Mouse (Mus musculus): ENCODE data around the gene Slc15a5.

Slc15a5 gene

DNA sequence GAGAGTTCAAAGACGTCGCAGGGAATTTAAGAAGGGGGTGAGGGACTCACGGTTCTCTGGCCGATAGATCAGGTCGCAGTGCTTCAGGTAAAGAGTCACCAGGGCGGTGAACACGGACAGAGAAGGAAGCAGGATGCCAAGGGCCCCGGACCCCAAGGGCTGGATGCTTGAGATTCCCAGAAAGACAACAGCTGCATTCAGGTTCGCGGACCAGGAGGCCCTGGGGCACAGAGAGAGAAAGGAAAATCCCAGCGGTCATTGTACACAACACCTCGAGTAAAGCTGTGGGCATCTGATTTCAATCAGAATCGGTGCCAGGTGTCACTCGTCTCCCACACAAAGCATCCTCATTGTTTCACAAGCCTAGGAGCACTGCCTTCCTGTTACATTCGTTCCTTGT lies 24.1 kb downstream of the Slc15a5 start:
- DNase-seq (ENCODE audit: low read depth, low spot score), result no peak

DNA sequence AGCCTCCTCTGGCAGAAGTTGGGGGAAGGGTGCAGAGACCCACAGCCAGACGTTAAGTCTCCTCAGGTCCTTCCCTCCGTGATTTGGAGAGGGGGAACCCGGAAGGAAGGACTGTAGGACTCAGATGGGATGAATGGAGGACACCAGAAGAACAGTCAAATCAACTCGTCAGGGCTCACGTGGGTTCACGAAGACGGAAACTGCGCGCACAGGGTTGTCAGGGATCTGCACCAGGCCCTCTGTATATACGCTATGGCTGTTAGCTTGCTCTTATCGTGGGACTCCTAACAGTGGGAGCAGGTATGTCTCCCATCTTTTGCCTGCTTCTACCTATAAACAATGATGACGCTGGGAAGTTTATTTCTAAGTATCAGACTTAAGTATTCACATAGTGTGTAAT lies 24.8 kb downstream of the Slc15a5 start:
- DNase-seq (ENCODE audit: low read depth, low spot score), result no peak

DNA sequence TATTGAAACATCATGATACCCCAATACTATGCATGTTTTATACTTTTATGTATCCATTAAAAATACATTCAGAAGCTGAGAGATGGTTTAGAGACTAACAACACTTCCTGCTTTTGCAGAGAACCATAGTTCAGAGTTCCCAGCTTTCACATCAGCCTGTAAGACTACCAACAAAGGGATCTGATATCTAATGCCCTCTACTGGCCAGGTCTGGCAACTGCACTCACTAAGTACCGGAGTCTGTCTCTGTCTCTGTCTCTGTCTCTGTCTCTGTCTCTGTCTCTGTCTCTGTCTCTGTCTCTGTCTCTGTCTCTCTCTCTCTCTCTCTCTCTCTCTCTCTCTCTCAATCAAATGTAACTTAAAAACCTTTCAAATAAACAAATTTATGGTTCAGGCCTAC lies 25.6 kb downstream of the Slc15a5 start:
- DNase-seq (ENCODE audit: low read depth, low spot score), result no peak

DNA sequence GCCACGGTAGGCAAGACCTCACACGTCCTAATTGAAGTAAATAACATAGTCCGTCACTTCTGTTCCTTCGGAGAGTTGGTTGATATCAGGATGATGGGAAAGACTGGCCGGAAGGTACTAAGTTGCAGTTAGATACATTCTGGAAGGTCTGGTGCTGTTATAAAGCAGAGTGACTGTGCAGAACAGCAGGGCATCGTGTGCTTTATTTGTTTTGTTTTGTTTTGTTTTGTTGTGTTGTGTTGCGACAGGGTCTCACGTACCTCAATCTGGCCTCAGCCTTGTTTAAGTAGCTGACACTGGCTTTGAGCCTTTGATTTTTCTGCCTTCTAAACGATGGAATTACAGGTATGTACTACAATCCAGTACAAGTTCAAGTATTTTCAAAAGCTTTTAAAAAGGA lies 26.0 kb downstream of the Slc15a5 start:
- no peak for DNase-seq (ENCODE audit: low read depth, low spot score)

DNA sequence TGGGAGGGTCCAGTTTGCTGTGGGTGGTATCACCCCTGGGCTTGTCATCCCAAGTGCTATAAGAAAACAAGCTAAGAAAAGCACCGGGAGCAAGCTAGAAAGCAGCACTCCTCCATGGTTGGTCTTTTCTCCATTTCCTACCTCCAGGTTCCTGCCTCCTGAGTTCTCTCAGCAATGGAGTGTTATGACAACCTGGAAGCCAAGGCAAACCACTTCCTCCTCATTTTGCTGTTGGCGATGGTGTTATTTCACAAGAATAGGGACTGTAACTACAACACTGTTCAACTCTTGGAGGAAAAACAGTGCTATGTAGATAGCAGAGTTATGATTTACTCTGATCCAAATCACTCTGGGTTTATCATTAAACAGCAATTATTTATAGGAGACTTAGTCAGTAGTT lies 34.4 kb downstream of the Slc15a5 start:
- no peak for DNase-seq (ENCODE audit: low read depth, low spot score)

DNA sequence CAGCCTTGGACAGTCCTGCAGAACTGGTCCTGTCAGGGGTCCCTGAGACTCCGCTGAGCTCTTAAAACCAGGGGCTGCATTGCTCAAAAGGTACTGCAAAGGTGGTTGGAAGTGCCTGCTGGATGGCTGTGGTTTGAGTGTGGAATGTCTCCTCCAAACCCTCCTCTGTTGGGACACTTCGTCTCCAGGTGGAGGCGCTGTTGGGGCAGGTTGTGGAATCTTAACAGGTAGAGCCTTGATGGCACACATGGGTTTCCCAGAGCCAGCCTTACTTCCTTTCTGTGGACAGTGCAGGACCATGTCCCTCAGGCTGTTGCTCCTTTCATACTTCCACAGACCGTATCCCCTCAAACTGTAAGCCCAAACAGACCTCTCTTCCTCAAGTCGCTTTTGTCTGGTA lies 36.8 kb downstream of the Slc15a5 start:
- DNase-seq (ENCODE audit: low read depth, low spot score), result no peak

DNA sequence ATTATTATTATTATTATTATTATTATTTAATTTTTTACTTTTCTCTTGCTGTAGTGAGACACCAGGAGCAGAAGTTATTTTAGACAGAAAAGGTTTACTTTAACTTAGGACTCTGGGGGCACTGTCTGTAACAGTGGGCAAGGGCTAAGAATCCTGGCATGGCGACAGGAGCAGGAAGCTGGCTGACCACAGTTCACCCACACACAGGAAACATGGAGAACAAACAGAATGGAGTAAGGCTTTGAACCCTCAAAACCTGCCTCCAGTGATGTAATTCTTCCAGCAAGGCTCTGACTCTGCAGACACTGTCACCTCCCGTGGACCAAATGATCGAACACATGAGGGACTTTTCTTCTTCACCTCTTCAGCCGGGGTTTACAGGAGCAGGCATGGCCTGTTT lies 37.9 kb downstream of the Slc15a5 start:
- DNase-seq (ENCODE audit: low read depth, low spot score), result no peak

DNA sequence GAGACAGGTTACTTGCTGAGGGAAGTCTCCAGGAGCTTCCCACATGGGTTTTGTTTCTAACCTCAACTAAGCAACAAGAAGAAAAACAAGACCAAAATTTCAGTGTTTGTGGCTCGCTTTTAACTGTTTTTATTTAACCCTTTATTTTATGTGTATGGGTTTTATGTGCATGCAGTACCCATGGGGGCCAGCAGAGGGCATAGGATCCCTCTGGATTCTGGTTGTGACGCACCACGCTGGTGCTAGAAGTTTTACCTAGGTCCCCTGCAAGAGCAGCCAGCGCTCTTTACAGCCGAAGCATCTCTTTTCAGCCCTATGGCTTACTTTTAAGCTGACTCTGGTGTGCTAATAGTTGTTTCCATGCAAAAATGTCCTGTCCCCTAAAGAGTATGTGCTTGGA lies 42.1 kb downstream of the Slc15a5 start:
- DNase-seq (ENCODE audit: low read depth, low spot score), result no peak

DNA sequence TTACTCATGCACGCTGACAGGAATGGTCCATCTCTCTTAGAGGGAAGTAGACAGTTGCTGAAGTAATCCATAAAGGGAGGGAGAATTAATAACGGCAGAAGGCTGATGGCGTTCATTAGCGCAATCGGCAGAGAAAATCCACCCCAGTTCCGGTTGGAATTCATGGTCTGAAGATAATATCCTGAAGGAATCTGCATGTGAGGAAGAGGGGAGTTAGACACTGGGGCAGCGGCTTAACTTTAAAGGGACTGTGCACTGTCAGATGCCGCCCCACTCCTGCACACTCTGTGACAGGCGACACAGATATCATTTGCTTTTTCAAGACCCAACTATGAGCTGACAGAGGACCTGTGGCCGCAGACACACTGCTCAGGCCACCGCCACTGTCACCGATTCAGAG lies 42.8 kb downstream of the Slc15a5 start:
- DNase-seq (ENCODE audit: low read depth, low spot score), result no peak

DNA sequence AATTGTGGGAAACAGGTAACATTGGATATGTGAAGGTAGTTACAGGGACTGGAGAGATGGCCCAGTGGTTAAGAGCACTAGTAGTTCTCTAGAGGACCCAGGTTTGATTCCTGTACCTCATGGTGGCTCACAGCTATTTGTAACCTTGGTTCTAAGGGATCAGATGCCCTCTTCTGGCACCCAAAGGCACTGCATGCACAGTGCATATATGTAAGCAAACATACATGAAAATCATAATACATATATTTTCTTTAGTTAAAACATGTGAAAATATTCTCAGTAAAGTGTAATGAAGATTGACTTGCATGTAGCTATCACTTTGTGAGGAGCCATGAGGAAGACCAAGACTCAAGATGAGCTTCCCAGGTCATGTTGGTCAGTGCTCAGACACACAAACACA lies 62.8 kb downstream of the Slc15a5 start:
- no peak for DNase-seq (ENCODE audit: low read depth, low spot score)

DNA sequence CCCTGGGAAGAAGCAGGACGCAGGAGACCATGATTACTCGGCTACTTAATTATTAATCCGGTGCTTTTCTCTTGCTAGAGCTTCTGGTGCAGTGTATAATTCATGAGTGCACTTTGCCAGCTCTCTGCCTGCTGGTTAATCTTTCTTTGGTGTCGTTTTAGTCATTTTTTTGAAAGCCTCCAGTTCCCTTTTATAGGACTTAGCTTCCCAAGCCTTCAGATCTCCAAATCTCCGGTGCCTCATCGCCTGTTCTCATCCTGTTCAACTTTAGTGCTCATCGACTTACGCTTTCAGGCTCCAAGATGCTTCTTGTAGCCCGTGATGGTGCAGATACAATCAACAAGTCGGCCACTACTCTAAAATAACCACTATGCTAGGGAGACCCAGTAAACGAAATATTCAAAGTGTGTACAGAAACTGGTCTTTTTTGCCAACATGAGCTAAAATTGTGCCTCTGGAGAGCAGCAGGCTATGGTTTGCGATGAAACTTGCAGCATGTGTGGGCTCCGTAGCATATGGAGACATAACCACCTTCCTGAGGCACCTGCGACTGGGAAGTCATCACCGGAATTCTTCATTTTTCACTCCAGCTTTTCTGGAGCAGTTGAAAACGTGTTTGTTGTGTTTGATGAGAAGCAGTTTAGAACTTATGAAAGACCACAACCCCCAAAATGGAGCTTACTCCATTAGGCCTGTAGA lies 64.6 kb downstream of the Slc15a5 start:
- DNase-seq (ENCODE audit: low read depth, low spot score), result no peak

DNA sequence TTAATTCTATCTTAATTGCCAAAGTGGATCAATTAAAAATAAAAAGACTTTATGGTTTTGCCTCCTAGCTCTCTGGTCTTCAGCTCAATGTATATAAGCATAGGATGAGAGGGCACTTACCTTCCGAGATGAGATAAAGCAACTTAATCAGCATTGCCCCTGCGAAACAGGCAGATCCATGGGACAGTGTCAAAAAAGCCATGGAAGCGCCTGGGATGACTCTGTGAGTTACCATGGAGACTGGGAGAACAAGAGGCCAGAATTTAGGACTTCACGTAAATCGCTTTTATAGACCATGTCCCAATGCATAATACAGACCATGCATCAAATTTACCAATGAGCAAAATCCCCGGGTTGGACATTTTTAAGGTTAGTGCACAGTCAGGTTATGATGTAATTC lies 67.8 kb downstream of the Slc15a5 start:
- DNase-seq (ENCODE audit: low read depth, low spot score), result no peak

DNA sequence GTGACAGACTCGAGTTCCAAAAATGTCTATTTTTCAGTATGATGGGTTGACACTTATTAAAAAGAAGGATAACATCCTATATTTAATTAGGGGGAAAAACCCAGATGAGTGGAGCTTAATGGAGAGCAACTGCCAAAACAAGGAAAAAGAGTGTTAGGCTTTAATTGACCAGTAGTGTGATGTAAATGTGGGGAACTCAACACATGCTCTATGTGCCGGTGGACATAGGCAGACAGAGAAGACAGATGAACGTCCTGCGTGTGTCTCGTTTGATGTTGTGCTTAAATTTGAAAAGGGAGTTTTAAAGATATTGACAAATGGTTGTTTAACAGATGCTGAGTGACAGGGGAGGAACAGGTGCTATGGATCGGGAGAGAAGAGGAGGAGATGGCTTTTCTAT lies 72.0 kb downstream of the Slc15a5 start:
- DNase-seq (ENCODE audit: low read depth, low spot score), result no peak

DNA sequence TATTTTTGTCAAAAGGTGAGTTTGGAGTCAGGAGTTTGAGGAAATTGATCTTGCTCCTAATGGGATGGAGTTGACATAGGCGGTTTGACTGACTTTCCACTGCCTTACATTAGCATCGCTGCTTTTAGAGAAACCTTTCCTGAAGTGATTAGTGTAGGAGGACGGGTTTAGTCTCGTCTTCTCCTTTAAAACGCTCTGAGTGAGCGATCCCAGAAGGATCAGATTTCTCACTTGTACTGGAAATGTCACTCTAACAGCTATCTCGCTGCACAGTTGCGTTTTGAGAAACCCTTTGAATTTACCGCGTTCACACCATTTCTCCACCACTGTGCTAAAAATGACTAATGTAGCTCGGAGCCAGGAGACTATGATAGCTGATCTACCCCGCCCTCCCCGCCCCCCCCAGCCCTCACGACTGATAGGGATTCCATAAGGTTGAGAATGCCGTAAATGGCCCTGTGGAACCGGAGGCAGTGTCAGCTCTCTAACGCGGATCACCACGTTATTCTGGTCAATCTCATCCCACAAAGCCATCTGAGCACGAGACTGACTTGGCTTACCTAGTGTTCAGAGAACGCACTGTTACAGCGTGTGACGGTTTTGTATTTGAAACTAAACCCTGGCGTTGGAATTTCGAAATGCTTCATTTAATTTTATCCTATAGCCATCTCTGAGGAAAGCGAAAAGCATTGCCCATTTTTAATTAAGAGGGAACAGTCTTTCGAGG lies 73.0 kb downstream of the Slc15a5 start:
- DNase-seq (ENCODE audit: low read depth, low spot score), result no peak

DNA sequence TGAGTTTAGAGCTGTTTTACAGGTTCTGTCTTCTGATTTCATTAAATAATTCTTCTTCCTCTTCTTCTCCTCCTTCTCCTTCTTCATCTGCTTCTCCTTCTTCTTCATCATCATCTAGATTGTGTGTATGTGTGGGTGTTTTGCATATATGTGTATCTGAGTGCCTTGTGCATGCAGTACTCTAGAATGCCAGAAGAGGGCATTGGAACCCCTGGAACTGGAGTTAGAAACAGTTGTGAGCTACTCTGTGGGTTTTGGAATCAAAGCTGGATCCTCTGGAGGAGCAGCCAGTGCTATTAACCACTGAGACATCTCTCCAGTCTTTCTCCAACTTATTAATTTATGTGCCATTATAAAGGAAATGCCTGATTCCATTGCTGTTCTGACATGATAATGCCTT lies 89.9 kb downstream of the Slc15a5 start:
- DNase-seq (ENCODE audit: low read depth, low spot score), result no peak

DNA sequence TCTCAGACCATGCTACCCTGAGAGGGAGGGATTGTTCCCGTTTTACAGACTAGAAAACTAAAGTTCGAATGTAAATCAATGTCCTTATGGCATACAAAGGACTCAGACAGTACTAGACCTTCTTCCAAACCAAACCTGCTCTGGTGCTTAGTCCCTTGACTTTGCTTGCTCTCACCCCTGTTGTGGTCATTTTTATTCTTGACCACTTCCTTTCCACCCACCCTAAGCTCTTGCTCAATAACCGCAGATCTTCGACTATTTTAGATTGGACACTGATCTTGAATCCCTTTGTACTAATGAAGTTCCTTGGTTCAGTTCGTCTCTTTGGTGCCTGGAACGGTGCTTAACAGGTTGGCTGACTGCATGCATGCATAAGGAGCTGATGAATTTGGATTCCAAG lies 94.5 kb downstream of the Slc15a5 start:
- no peak for DNase-seq (ENCODE audit: low read depth, low spot score)

DNA sequence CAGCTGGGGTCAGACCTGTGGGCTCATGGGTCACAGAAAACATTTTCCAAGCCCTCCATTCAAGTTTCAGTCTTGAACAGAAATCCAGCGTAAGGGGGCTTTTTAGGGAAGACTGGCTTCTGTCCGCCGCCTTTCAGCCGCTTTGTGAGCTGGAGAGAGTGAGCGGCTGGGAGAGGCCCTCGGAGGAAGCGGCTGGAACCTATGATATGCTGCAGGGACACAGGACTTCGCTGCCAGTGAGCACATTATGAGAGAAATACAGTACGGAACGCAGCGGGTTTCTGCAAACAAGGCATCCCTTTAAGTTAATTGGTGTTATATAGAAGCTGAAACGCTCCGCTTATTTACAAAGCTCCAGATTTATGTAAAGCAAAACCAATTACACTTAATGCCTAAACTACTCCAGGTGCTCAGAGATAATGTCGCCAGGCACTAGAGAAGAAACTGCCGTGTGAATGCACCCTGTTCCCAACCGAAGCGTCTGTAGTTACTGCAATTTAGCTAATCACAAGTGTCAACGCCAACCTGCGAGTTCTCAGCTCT lies 97.5 kb downstream of the Slc15a5 start:
- no peak for DNase-seq (ENCODE audit: low read depth, low spot score)

DNA sequence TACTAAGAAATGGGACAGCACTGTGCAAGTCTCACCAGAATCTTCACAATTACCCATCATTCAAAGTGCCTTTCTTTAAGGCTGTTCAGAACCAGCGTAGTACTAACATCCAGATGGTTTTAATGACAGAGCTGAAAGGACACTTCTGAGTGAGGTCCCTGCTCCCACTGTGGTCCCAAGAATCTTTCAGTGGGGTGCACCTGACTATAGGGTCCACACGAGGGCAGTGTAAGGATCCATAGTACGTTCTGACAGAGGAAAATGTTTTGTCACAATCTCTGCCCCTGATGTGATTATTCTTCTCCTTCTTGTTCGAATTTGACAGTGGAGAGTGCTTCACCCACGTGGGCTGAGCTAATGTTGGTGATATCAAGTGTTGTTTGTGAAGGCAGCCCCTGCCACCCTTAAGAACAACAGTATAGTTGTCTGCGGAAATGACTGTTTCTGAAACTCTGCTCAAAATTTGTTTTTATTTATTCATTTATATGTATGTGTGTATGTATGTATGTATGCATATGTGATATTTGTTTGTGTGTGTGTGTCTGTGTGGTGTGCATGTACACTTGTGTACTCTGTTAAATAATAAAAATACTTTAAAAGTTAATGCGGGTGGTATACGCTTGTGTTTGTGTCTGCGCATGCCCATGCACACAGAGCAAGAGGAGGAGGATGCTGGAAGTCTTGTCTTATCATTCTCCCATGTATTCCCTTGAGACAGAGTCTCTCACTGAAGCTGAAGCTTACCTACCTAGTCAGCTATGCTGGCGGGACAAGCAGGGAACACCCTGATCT lies 98.6 kb downstream of the Slc15a5 start:
- DNase-seq (ENCODE audit: low read depth, low spot score), result no peak

DNA sequence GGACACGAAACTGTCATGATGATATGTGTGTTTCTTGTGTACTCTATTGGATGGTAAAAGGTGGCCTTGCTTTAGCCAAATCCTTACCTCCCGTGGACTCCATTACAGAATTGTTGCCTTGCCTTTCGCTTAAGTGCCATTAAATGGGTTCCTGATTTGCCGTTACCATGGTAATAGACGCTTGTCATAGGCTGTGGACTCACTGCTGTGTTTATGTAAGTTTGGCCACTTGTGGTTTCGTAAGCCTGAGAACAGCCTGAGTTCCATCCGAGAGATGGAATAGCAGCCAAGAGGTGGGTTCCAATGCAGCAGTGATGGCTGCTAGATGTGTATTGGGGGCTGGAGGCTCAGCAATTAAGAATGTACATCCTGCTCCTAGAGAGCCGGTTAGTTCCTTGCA lies 99.3 kb downstream of the Slc15a5 start:
- DNase-seq (ENCODE audit: low read depth, low spot score), result no peak

DNA sequence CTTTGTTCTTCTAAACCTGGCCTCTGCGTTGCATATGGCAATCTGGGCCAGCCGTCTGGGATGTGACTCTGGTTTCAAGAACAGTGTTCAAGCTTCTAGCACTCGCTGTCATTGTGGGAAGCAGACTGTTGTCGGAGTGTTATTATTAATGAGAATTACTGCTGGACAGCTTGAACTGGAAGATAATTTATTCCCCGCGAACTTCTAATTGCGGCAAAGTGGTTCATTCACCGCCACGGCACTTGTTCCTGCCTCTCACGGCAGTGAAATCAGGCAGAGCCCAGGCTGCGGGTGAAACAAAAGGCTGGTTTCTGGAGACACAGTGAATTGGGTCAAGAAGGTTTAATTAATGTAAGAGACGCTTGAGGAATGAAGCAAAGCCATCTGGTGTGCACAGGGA lies 99.9 kb downstream of the Slc15a5 start:
- no peak for DNase-seq (ENCODE audit: low read depth, low spot score)

DNA sequence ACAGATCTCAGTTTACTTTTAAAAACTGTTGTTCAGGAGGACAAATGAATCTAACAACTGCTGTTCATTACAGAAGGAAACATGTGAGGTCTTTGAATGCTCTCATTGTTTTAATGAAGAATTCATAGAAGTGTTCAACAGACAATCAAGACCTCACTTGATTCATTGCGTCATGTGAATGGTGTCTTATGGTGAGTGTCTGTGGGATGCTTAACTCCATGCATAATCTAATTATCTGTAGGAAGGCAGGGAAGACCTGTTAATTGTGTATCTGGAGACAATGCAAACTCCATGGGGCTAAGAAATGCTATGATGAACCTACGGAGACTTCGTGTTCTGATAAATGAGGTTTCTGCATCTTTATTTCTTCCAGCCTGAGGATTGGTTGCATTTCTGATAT lies 103.7 kb downstream of the Slc15a5 start:
- DNase-seq (ENCODE audit: low read depth, low spot score), result no peak

DNA sequence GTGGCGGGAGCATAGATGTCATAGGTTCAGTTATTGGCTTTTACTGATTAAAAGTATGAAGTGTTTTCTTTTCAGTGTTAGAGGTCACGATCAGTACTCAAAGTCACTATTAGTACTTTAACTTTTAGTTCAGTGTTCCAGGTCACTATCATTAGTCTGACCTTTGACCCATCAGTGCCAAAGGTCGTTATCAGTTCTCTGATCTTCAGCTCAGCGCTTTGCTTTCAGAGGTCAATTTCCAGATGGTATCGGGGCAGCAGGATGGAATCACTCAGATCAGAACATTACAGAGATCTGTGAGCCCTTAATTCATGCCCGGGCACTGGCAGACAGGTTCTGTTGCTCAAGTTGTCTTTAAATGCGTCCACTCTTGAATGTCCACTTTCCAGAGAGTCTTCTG lies 116.0 kb downstream of the Slc15a5 start:
- DNase-seq (ENCODE audit: low read depth, low spot score), result no peak

DNA sequence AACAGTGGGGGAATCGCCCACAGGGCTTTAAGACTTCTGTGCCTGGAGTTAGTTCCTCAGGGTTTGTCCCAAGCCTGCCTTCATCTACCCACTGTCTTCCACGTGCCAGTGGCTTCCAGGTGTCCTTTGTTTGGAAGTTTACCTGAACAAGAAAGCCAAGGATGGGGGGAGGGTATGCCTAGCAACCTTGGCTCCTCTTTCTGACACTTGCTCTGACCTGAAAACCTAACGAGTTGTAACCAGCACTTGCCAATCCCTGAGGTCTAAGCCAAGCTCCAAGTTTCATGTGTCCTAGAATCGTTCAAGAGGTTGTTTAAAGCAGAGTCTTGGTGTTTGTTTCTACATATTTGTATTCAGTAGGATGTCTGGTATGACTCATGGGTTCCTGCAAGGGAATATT lies 116.9 kb downstream of the Slc15a5 start:
- DNase-seq (ENCODE audit: low read depth, low spot score), result no peak

Measured in retina, postnatal 7 days (tissue).